Mouse (Mus musculus): ENCODE data around the gene Zfp780b.
"Not testable (repeated sequence)": the region's sequence is repeated elsewhere in the genome, so short reads cannot be mapped to it uniquely, and the experiment has no call there.

The Zfp780b gene

DNA sequence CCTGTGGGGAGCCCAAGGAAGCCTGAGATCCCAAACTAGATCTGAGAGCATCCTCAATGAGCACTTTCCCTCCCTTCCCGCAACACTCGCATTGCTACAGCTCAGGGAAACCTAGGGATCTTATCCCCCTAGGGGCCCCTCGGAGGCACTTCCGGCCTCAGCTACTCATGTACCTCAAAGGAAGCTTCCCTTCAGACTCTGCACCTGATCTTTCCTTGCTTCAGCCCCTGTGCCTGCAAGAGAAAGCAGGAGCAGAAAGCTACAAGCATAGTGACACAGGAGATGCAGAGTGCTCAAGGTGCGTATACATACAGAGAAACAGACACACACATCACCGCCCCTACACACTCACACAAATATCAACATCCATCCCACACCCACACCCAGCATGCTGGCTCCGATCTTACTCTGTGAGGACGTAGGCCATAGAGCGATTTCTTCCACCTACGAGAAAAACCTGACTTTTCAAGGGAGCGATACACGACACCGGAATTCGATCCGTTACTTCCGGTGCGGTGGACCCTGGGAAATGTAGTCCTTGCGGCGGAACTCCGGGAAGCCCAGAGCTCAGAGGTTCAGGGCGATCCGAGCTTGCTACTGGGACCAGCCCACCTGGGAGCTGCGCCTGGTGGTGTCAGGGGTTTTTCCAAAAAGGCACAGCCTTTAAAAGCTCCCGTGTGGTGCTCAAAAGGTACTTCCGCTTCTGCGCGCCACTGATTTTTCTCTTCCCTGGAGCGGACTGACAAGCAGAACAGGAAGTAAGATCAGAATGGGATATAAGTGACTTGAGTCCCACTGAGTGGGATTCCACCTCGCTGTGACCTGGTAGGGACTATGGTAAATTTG, at the start of gene Zfp780b:
Gene Zfp780b (minus strand): TSS at position 489 of the 846 bp plus-strand sequence.
- peak; percentile 50 to 54 for DNase-seq (ENCODE audit: low spot score in 2 of 2)

DNA sequence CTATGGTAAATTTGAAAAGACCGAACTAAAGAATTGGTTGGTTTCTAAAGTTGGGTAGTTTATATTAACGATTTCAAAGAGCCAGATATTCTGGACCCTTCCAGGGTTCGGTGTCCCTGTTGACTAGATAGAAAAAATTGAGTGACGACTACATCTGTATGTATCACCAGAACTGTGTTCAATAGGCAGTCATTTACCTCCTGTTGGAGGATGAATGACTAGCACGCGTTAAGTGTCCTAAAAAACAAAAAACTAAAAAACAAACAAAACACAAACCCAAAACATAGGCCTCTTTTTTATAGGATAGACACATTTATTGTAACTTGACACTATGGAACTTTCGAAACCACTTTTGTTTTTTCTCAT, 35.5 kb upstream of the Zfp780b start:
- DNase-seq (ENCODE audit: low spot score in 2 of 2) = no peak

DNA sequence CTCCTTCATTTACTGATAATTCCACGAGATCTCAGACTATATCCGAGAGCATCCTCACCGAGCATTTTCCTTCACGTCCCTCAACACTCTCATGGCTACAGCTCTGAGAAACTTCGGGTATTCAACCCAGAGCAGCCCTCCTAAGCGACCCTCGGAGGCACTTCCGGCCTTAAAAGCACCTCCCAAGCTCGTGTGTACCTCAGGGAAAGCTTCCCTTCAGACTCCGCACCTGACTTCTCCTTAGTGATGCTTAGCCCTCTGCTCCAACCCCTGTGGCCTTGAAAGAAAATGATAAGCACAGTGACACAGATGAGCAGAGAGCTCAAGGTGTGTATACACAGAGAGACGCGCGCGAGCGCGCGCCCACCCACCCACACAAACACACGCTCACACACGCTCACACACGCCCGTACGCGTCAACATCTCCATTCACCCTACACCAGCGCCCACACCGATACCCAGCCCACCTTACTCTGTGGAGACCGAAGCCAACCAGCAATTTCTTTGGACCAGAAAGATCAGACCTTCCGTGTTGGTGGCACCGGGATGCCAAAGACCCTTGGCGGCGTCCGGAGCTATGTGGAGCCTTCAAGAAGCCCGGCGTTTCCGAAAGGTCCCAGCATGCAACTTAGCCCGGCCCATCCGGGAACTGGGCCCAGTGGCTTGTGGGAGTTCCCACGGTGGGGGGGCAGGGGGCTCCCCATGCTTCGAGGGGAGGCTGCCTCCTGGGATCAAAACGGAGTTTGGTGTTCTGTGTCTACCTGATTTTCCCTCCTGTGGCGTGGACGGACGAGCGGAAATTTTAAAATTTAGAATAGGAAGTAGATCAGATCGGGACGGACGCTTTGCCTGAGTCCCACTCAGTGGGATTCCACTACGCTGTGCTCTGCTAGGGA, 34.8 kb upstream of the Zfp780b start, which contains the start of gene Zfp850:
Gene Zfp850 (minus strand): TSS at position 567 of the 896 bp plus-strand sequence.
- DNase-seq (ENCODE audit: low spot score in 2 of 2) = peak; percentile 45 to 56

GRCm38 (mm10) chr7:28010271-28010670, 31.3 kb upstream of the Zfp780b start:
- DNase-seq (ENCODE audit: low spot score in 2 of 2) = no peak

GRCm38 (mm10) chr7:27982197-27982596, 3.2 kb upstream of the Zfp780b start:
- DNase-seq (ENCODE audit: low spot score in 2 of 2) = no peak

DNA sequence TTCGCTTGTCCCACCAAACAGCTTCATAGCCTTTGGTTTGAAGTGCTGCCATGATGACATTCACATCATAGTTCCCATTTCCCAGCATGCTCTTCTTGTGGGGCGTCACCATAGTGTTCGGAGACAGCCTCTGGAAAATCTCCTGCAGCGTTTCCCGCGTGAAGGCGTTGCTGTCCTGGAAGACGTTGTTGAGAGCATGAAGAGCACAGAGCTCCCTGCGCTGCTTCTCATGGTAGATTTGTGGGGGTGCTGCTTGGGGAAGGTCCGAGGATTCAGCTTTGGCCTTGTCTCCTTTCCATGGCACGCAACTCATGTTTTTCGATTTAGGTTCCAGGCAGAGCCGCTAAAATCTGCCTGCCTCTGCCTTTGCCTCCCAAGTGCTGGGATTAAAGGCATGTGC, 29.5 kb downstream of the Zfp780b start:
- DNase-seq (ENCODE audit: low spot score in 2 of 2) = not testable (repeated sequence)

- DNase-seq (ENCODE audit: low spot score in 2 of 2) = peak; percentile 27 to 47
Observed at GRCm38 (mm10) chr7:27941869-27942268, 37.1 kb downstream of the Zfp780b start.

DNA sequence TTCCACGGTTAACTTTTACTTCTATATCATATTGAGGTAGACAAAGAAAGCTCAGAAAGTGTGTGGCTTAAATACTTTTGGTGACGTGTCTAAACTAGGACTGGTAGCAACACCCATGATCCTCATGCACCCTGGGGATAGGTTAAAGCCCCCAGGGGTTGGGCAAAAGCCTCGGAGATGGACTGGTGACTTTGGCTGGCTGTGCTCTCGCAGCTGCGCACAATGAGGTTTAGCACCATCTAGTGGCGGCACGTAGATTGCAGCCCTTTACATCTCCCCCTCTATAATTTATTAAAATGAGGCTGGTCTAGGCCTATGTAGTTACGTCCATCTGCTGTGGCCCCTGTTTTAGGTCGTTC, 45.2 kb downstream of the Zfp780b start:
- DNase-seq (ENCODE audit: low spot score in 2 of 2) = not testable (repeated sequence)

DNA sequence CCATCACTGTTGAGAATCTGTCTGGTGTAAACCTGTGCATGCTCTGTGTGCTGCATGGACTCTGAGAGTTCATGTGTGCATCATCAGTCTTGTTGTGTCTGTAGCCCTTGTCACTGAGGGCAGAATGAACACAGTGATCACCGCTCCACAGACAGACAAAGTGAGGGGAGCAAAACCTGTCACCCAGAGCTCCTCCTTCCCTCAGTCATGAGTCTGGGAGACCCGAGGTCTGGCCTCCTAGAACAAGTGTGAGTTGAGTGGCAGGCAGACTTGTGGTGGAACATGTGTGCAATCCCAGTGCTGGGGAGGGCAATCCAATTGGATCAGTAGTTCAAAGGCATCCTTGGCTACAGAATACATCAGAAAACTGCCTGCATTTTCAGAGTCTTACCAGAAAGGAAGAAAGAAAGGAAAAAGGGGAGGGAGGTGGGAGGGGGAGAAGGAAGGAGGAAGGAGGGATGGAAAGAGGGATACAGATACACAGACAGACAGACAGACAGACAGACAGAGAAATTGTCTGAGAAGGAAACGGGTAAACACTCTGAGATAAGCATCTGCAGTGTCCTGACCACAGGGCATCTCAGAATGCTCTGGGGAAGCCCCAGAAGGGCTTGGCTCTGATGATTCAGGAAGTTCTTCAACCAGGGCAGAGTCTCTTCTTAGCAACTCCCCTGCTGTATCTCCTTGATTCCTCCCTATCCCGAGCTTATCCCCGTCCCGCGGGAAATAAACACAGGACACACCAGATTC, 45.7 kb downstream of the Zfp780b start:
- peak; percentile 79 to 84 for DNase-seq (ENCODE audit: low spot score in 2 of 2)

DNA sequence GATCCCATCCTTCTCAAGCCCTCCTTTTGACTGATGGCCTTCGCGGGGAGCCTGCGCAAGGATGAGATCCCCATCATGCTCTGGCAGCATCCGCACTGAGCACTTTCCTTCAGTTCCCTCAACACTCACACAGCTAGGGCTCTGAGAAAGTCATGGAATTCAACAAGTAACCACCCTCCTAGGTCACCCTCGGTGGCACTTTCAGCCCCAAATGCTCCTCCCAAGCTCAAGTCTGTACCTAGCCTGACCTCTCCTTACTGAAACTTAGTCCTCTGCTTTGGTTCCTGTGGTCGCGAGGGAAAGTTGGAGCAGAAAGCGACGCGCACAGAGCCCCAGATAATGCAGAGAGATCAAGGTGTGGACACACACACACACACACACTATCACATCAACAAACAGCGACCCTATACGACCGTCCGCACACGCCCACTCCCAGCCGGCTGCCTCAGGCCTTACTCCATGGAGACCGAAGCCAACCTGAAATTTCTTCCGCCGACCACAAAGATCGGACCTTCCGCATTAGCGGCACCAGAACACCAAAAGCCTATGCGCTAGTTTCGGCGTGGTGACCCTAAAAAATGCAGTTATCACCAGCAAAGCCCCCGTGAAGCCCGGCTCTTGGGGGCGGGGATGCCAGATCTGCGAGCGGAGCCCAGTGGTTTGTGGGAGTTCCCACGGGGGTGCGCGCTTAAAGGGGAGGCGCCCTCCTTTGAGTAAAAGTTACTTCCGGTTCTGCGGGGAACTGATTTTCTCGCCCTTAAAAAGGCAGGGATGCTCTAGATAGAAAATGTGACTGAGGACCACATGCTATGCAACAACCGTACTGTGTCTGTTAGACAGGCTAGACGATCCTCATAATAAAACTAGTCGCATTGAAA, 49.9 kb downstream of the Zfp780b start, which contains the start of gene Zfp974:
Gene Zfp974 (minus strand): TSS at position 643 of the 878 bp plus-strand sequence.
- peak; percentile 63 to 71 for DNase-seq (ENCODE audit: low spot score in 2 of 2)

DNA sequence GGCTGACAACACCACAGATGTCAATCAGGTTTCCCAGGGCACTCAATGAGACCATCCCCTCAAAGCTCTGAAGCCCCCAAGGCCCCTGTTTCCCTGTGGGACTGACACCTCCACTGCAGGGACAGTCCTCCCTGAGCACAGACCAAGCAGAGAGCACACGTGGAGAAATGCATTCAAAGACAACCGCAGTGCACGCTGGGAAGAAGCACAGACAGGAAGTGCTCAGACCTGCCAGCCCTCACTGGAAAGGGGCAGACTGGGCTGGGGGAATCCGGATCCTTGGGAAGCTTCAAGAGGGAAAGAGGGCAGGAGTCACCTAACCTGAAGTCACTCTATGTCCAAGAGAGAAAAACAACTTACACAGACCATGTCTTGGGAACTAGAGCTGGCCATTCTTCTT, 51.9 kb downstream of the Zfp780b start:
- not testable (repeated sequence) for DNase-seq (ENCODE audit: low spot score in 2 of 2)

GRCm38 (mm10) chr7:27910952-27911351, 68.0 kb downstream of the Zfp780b start:
- DNase-seq (ENCODE audit: low spot score in 2 of 2) = not testable (repeated sequence)

All from natural killer cell, adult 2 months (primary cell).